Mouse (Mus musculus): Measurements from ENCODE around the gene Grb2.

Grb2 gene

DNA sequence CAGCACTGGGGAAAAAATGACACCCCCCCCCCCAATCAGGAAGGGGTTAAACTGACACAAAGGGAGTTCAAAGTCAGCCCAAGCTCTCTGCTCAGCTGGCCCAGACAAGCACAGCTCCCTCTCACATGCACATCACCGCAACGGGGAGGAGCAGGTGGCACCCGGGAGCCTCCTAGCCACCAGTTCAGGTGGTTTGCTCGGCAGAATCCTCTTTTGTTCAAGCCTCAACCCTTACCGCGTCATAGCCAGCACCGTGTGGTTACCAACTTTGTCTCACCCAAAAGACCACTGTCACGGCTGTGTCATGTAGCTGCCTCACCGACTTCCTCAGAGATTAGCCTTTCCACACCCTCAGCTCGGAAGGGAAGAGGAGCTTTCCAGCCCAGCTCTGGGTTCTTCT is 65.1 kb downstream of the Grb2 start:
- no peak for DNase-seq

- no peak for DNase-seq
These were observed 65.7 kb downstream of the Grb2 start for GRCm38 (mm10) chr11:115642705-115643104.

DNA sequence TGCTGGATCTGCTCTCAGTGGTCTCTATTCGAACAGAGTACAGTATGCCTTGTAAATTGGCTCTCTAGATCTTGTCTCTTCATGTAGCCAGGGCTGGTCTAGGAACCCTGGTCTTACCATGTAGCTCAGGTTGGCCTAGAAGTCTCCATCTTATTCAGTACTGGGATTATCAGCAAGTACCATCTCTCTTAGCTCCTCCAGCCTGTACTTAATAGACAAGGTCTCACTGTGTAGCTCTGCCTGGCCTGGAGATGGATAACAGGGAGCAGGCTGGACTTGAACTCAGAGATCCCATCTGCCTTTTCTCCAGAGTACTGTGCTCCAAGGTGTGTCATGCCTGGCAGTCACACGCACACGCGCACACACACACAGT is 66.7 kb downstream of the Grb2 start:
- DNase-seq = no peak

DNA sequence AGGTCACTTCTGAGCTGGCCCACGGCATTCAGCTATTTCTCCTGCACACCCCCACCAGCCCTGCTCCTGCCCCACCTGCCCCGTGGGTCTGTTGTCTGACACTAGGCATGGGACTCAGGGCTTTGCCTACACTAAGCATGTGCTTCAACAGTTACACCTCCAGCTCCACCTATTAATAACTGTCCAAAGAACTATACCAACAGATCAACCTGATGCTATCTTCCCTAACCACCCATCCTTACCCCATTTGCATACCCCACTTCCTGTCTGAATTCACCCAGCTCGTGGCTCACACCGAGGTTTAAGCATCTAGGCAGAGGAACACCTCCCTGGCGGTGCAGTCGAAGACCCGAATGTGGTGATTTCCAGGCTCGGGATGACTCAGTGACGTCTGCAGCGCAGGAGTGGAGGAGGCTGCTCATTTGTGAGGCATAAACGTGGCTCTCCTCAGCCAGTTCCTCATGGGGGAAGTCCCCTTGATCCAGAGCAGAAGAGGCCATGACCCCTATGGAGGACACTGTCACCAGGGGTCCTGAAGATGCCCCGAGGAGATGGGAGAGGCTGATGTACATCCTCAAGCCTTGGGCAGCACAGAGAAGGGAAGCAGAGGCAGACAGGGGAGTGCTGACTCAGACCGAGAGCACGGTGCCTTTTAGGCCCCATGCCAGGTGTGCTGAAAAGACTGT is 67.3 kb downstream of the Grb2 start:
- DNase-seq = no peak

DNA sequence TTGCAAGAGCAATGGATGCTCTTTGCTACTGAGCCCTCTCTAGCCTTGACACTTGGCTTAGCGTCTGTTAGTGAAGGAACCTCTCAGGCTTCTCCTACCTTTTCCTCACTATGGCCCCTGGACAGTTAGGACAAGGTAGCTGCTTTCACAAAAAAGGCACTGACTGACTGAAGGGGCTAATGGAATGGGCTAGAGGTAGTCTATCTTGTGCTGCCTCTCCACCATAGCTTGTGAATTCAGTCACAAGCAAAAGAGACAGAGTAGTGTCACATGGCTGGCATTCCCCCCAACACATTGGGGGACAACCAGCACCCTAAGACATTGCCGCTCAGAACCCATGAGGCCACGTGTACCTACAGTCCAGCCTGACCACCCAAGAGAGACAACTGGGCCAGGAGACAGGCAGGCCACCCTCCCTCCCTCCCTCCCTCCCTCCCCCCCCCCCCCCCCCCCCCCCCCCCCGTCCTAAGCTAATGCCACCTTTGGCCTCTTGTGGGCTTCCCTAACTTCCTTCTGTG is 68.0 kb downstream of the Grb2 start:
- no peak for DNase-seq

DNA sequence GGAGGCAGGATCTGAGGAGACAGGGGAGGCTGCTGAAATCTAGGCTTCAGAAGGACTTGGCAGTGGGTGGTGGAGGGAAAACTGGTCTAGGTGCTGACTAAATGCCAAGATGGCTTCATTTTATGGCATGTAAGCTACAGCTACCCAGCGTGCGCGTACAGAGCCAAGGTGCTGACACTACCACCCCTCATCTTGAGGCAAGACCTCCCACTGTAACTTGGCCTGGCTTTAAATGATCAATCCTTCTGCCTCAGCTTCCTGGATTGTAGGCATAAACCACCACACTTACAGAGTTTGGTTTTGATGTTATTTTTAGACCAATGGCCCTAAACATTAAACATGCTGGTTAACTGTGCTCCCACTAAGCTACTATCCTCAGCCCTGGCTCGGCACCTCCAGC is 68.9 kb downstream of the Grb2 start:
- no peak for DNase-seq

DNA sequence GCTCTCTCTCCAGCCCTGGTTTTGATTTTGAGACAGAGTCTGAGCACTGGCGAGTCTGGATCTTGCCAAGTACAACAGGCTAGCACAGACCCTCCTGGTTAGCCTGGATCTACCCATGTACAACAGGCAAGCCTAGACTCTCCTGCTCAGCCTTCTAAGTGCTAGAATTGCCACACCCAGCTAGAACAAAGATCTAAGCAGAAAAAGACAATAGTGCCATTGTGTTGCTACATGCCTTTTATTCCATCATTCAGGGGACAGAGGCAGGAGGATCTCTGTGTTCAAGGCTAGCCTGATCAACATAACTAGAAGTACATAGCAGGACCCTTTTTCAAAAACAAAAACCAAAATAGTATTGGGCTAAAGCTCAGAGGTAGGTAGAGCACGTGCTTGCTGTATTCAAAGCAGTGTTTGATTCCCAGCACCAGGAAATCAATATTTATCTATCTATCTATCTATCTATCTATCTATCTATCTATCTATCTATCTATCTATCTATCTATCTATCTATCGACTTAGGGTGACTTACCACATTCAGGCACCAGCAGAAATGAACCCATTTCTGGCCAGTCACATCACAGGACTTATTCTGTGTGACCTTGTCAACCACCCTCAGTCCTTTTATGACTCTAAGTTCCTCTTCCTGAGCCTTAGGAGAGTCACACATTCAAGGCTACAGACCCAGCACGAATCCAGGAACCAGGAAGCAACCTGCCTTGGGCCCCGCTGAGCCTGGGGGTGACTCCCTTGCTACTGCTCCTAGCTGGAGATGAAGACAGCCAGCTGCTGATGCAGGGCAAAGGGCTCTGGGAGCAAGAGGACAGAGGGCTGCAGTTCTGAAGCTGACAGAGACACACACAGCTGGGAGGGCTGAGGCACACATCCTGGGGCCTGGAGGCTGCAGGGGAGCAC is 69.6 kb downstream of the Grb2 start:
- no peak for DNase-seq

DNA sequence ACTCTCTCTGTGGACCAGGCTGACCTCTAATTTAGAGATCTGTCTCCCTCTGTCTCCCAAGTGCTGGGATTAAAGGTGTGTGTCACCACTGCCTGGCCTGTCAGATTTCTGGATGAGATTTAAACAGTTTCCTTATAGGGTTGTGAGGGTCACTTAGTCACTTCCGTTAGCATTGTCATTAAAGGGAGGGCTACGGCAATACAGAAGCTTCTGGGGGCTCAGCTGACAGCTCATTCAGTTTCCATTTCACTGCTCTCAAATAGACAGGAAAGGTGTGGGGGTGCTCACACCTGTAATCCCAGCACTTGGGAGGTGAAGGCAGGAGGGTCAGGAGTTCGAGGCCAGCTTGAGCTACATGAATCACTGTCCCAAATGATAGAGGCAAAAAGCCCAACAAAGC is 71.4 kb downstream of the Grb2 start:
- no peak for DNase-seq

- DNase-seq = no peak
These were observed 72.9 kb downstream of the Grb2 start for GRCm38 (mm10) chr11:115635484-115635883.

- no peak for DNase-seq
These were observed 73.4 kb downstream of the Grb2 start for GRCm38 (mm10) chr11:115635041-115635440.

GRCm38 (mm10) chr11:115634109-115634508 is 74.3 kb downstream of the Grb2 start:
- DNase-seq = no peak

DNA sequence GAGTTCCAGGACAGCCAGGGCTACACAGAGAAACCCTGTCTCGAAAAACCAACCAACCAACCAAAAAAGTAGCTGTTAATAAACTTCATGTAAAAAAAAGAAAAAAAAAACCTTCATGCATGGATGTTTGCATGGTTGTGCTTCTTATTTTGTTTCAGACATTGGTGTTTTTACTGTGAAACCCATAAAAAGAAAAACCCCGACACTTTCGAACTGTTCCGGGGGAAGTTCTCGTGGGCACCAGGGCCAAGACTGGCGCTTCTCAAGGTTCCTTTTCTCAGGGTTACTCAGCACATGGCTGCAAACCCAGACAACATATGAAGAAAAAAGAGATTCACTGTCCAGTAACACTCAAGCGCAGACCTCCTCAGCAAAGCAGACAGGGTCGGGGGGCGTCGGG is 75.5 kb downstream of the Grb2 start:
- no peak for DNase-seq

GRCm38 (mm10) chr11:115632247-115632646 is 76.2 kb downstream of the Grb2 start:
- DNase-seq = no peak

DNA sequence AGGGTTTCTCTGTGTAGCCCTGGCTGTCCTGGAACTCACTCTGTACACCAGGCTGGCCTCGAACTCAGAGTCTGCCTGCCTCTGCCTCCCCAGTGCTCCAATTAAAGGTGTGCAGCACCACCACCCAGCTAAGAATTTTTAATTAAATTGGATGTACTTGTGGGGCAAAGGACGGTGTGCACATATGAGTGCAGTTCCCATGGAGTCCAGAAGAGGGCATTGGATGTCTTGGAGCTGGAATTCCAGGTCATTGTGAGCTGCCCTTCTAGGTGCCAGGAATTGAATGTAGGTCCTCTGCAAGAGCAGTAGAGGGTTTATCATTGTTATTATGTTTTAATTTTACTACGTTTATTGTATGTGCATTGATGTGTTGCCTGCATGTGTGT is 76.9 kb downstream of the Grb2 start:
- peak in 1 of 2 experiments; percentile 75 for DNase-seq

GRCm38 (mm10) chr11:115630532-115631504 is 77.6 kb downstream of the Grb2 start:
- DNase-seq = no peak

GRCm38 (mm10) chr11:115629734-115630531 is 78.5 kb downstream of the Grb2 start:
- no peak for DNase-seq

- peak in 1 of 2 experiments; percentile 51 for DNase-seq
These were observed 79.8 kb downstream of the Grb2 start for GRCm38 (mm10) chr11:115628465-115629101.

DNA sequence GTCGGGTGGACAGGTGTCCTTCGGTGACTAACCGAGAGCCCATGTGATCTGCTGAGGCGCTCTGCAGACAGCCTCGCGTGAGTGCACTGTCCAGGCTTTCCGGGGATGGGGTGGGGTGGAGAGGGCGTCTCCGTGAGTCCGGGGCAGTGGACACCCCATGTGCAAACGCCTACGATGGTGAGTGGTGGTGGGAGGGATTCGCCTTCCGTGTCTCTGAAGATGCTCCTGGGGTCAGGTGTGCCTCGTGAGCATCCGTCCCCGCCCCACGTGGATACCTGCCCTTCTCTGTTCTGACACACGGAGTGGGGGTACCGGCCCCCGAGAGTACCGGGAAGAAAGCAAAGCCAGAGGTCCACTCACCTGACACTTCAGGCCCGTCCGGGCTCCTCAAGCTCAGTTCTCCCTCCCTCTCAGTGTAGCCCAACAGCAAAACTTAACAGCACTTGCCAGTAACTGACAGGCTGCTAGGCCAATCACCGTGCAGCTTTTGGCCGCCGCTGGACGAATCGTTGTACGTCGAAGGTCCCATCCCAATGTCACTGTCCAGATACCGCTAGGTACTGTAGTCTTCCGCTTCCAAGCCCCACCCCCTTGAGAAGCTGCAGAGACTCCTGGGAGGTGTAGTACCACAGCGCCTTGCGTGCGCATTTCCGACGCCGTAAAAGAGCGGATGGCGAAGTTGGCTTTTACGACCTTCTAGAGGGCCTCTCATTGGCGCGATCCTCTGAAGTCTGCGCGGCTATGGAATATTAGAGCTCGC is 80.5 kb downstream of the Grb2 start, which contains the start of gene Slc25a19:
TSS of gene Slc25a19 (minus strand) at position 591 of the 760 bp plus-strand sequence.
- peak; percentile 99 for DNase-seq

DNA sequence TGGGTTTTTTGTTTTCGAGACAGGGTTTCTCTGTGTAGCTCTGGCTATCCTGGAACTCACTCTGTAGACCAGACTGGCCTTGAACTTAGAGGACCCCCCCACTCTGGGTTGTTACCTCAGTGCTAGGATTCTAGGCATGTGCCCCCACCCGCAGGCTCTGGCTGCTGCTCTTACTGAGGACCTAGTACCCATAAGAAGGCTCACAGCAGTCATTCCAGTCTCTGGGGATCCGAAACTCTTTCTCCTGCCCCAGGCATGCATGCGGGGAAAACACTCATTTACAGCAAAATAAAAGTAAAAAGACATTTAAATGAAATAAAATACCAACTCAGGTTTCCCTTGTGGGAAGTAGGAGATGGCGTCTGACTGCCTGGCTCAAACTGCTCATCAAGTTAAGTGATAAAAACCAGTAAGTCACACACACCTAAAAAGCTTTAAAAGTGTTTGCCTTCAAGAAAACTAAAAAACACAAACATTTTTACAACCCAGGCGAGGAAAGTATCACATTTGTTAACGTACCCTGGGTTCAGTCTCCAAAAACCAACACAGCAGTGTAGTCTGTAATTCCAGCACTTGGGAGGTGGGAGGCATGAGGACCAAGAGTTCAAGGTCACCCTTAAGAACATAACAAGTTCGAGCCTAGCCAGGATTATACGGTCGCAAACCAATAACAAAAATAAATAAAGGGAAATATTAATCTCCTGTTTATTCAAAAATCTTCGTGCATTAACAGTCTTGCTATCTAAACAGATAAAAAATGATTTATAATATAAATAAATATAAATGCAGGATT is 81.4 kb downstream of the Grb2 start:
- no peak for DNase-seq

DNA sequence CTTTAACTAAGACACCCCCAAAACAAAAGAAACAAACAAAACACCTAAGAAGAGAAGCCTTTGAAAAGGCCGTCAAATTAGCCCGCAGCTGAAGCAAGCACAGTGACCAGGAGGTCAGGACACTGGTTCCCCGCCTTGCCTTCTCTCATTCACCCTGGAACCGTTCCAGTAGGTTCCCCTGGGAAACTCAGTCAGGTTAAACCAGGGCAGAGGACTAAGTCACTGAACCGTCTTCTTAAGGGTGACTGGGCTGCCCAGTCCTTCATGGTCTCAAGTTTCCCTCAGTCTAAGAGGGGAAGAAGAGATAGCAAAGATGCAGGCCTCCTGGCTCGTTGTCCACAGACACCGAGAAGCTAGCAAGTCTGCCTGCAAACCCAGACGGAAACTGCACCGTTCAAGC is 82.5 kb downstream of the Grb2 start:
- peak in 1 of 2 experiments; percentile 53 for DNase-seq
